Mouse (Mus musculus) kidney, embryonic 14.5 days (tissue): ENCODE data around the gene Hivep1. TPM values are rescaled to one million over a fixed set of nuclear protein-coding genes. Genes with fewer than 3 reads are reported as not detected.

Source experiments
- ATAC-seq: fragments of 200-750 bp; cut with Nextera tagmentation; 2 replicates; pipeline ENCODE4 v1.8.0; 2017; ENCODE audit warnings: moderate number of reproducible peaks, mild to moderate bottlenecking, moderate TSS enrichment, moderate library complexity; ENCODE audit not compliant: low FRiP score, low TSS enrichment
- H3K27ac ChIP-seq: fragments of 300-500 bp; sonication (generic); 2 replicates; pipeline ENCODE4 v1.5.1; 2014; ENCODE audit warnings: low read depth, mild to moderate bottlenecking, low read length, moderate library complexity, mixed read lengths
- H3K27me3 ChIP-seq: fragments of 300-500 bp; sonication (generic); 2 replicates; pipeline ENCODE4 v1.6.1; 2014; ENCODE audit warnings: mild to moderate bottlenecking, low read length; ENCODE audit not compliant: control insufficient read depth, insufficient read depth
- H3K36me3 ChIP-seq: fragments of 300-500 bp; sonication (generic); 2 replicates; pipeline ENCODE4 v1.6.1; 2014; ENCODE audit warnings: low read length, mixed read lengths; ENCODE audit not compliant: control insufficient read depth, insufficient read depth
- H3K4me1 ChIP-seq: fragments of 300-500 bp; sonication (generic); 2 replicates; pipeline ENCODE4 v1.6.1; 2014; ENCODE audit warnings: low read length, mixed read lengths; ENCODE audit not compliant: control insufficient read depth, insufficient read depth
- H3K4me2 ChIP-seq: fragments of 300-500 bp; sonication (generic); replicated peaks from 2 replicates; pipeline ENCODE4 v1.6.1; 2014; ENCODE audit warnings: low read depth, mild to moderate bottlenecking, low read length
- H3K4me3 ChIP-seq: fragments of 300-500 bp; sonication (generic); 2 replicates; pipeline ENCODE4 v1.5.1; 2014; ENCODE audit warnings: mild to moderate bottlenecking, low read length
- H3K9ac ChIP-seq: fragments of 300-500 bp; sonication (generic); 2 replicates; pipeline ENCODE4 v1.6.1; 2014; ENCODE audit warnings: low read depth, mild to moderate bottlenecking, low read length, moderate library complexity
- H3K9me3 ChIP-seq: fragments of 300-500 bp; sonication (generic); 2 replicates; pipeline ENCODE4 v1.6.1; 2016; ENCODE audit warnings: low read length; ENCODE audit not compliant: control insufficient read depth
- WGBS: fragments of 180-500 bp; shearing (Covaris S2); extraction: QIAGEN DNeasy Blood & Tissue Kit; methylation state at CpG from one replicate; pipeline ENCODE4 v1.1.7; 2014; 5-methylcytosine and 5-hydroxymethylcytosine counted together
- polyA plus RNA-seq: library from polyadenylated mRNA; unstranded; fragments of >200 nt; fragmentation: Nextera tagmentation; extraction: Ambion mirVana; gene quantifications from 2 replicates; pipeline ENCODE4 v1.2.1, GENCODE M21; 2014

The Hivep1 gene
- polyA plus RNA-seq, 1 experiment from 2014 or later = 16.1 TPM

DNA sequence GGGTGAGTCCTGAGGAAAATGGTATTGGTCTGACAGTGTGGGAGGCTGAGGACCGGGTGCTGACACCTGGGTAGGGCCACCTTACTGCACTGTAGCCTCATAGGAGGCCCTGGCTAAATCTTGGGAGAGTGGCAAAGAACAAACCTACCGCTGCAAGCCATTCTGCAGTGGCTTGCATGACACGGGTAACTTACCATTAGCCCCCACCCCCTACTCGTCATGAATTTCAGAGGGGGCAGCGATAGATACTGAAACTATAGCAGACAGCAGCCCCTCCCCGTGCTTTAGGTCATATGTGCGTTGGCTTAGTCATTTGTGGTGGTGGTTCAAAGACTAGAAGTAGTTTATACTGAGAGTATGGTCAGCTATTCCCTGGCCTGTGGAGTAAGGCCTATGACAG is 61.8 kb downstream of the Hivep1 start:
- H3K27me3 ChIP-seq = no peaks in the 10 kb centered on the region
- H3K9ac ChIP-seq = no peak overlapping the region
- H3K4me1 ChIP-seq = peaks cover 8% of the 10 kb centered on the region; the same call in 1 of the 2 replicates
- H3K36me3 ChIP-seq = no peaks in the 10 kb centered on the region
- no peak overlapping the region for H3K4me2 ChIP-seq
- WGBS = 89% methylated on average over 7 of the region's 7 CpGs
- H3K9me3 ChIP-seq = no peaks in the 10 kb centered on the region
- no peak overlapping the region for H3K4me3 ChIP-seq
- no peak overlapping the region for H3K27ac ChIP-seq
- no peak for ATAC-seq

GRCm38 (mm10) chr13:42116301-42116700 is 64.5 kb downstream of the Hivep1 start:
- H3K4me2 ChIP-seq = no peak overlapping the region
- no peak overlapping the region for H3K9ac ChIP-seq
- ATAC-seq = no peak
- H3K36me3 ChIP-seq = no peaks in the 10 kb centered on the region
- WGBS = 90% methylated on average over 6 of the region's 6 CpGs
- no peaks in the 10 kb centered on the region for H3K27me3 ChIP-seq
- no peak overlapping the region for H3K4me3 ChIP-seq
- H3K4me1 ChIP-seq = peaks cover 8% of the 10 kb centered on the region; the same call in 1 of the 2 replicates
- H3K9me3 ChIP-seq = no peaks in the 10 kb centered on the region
- H3K27ac ChIP-seq = no peak overlapping the region

GRCm38 (mm10) chr13:42119062-42119461 is 67.2 kb downstream of the Hivep1 start:
- no peak overlapping the region for H3K9ac ChIP-seq
- ATAC-seq = no peak
- no peak overlapping the region for H3K4me3 ChIP-seq
- peaks cover 3% of the 10 kb centered on the region; the same call in 1 of the 2 replicates for H3K36me3 ChIP-seq
- H3K4me2 ChIP-seq = no peak overlapping the region
- no peaks in the 10 kb centered on the region for H3K27me3 ChIP-seq
- 89% methylated on average over 2 of the region's 2 CpGs for WGBS
- no peaks in the 10 kb centered on the region for H3K4me1 ChIP-seq
- no peaks in the 10 kb centered on the region for H3K9me3 ChIP-seq
- H3K27ac ChIP-seq = no peak overlapping the region

GRCm38 (mm10) chr13:42121106-42121776 is 69.4 kb downstream of the Hivep1 start:
- Histone ChIP-seq H3K9ac (no peak overlapping the region), H3K27ac (no peak overlapping the region), H3K27me3 (no peaks in the 10 kb centered on the region), H3K4me2 (no peak overlapping the region), H3K4me1 (no peaks in the 10 kb centered on the region), H3K9me3 (no peaks in the 10 kb centered on the region), H3K36me3 (peaks cover 3% of the 10 kb centered on the region; the same call in 1 of the 2 replicates), H3K4me3 (no peak overlapping the region)
- no peak for ATAC-seq
- 88% methylated on average over 5 of the region's 5 CpGs for WGBS

- peaks cover 3% of the 10 kb centered on the region; the same call in 1 of the 2 replicates for H3K36me3 ChIP-seq
- H3K27me3 ChIP-seq = no peaks in the 10 kb centered on the region
- H3K4me1 ChIP-seq = no peaks in the 10 kb centered on the region
- H3K9ac ChIP-seq = no peak overlapping the region
- H3K4me2 ChIP-seq = no peak overlapping the region
- 85% methylated on average over 5 of the region's 5 CpGs for WGBS
- H3K4me3 ChIP-seq = no peak overlapping the region
- no peak overlapping the region for H3K27ac ChIP-seq
- H3K9me3 ChIP-seq = no peaks in the 10 kb centered on the region
- no peak for ATAC-seq
Measured at GRCm38 (mm10) chr13:42121777-42122682, 70.2 kb downstream of the Hivep1 start.

DNA sequence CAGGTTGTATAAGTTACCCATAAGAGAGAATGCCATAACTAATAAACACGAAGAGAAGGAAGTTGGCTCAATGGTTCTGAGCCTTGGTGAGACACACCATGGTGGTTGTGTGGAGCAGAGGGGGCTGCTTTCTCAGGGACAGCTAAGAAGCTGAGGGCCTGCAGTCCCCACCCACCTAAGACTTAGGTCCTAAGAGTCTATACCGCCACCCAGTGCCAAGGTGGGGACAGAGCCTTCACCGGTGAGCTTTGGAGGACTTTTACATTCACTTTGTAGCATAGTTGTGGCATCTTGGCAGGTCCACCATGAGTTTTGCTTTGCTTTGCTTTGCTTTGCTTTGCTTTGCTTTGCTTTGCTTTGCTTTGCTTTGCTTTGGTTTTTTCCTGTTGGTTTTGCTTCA is 92.8 kb downstream of the Hivep1 start:
- Histone ChIP-seq H3K27me3 (no peaks in the 10 kb centered on the region), H3K27ac (no peak overlapping the region), H3K4me3 (no peak overlapping the region), H3K4me1 (peaks cover 4% of the 10 kb centered on the region; the same call in 1 of the 2 replicates), H3K9me3 (no peaks in the 10 kb centered on the region), H3K9ac (no peak overlapping the region), H3K36me3 (peaks cover 5% of the 10 kb centered on the region; the same call in 1 of the 2 replicates), H3K4me2 (no peak overlapping the region)
- 75% methylated on average over 3 of the region's 3 CpGs for WGBS
- ATAC-seq = no peak

GRCm38 (mm10) chr13:42149328-42150071 is 97.7 kb downstream of the Hivep1 start:
- Histone ChIP-seq H3K9ac (no peak overlapping the region), H3K4me3 (no peak overlapping the region)
- ATAC-seq = no peak

GRCm38 (mm10) chr13:42150072-42150450 is 98.2 kb downstream of the Hivep1 start:
- Histone ChIP-seq H3K27ac (peak overlapping the region; percentile 76), H3K27me3 (no peaks in the 10 kb centered on the region), H3K4me1 (peaks cover 13% of the 10 kb centered on the region), H3K9ac (no peak overlapping the region), H3K4me2 (no peak overlapping the region; the same call in 1 of the 2 replicates), H3K36me3 (peaks cover 7% of the 10 kb centered on the region; the same call in 1 of the 2 replicates), H3K9me3 (no peaks in the 10 kb centered on the region), H3K4me3 (no peak overlapping the region)
- WGBS = 25% methylated on average over 5 of the region's 5 CpGs
- ATAC-seq = no peak; the same call in 1 of the 2 replicates

More at GRCm38 (mm10) chr13:42149328-42150071, 97.7 kb downstream of the Hivep1 start:
- Histone ChIP-seq H3K4me2 (no peak overlapping the region; the same call in 1 of the 2 replicates), H3K36me3 (peaks cover 2% of the 10 kb centered on the region; the same call in 1 of the 2 replicates), H3K4me1 (peaks cover 13% of the 10 kb centered on the region), H3K27ac (peak overlapping the region; percentile 76), H3K27me3 (no peaks in the 10 kb centered on the region), H3K9me3 (no peaks in the 10 kb centered on the region)
- WGBS = 43% methylated on average over 9 of the region's 9 CpGs
